Comparison of ENCODE assay signal across 28 mouse cellular contexts in the genomic region with DNA sequence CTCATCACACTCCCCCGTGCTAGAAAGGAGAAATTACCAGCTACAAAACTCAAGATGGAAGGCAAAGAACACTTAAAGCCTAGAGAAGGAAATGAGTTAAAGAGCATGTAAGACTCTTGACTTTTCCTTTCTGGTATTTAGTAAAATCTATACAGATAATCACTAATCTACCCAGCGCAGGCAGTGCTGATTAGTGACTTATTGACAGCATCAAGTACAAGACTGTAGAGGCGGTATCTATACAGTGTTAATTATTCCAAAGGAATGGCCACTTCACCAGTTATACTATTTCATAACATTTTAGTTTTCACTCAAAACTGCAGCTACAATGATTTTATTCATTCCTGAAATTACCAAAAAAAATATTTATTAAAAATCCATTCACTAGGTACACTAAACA. TPM values are rescaled to one million over a fixed set of nuclear protein-coding genes. Genes with fewer than 3 reads are reported as not detected.
"Had no signal": no experiment of that assay in that cellular context is flagged by ENCODE, and none has a peak within 500 bp of the region (broad histone marks: within the 10 kb centered on the region; RNA-seq: fewer than 3 reads in every experiment).

No protein-coding gene starts in this region.

- H3K4me2 ChIP-seq: embryonic facial prominence, embryonic 12.5 days; embryonic facial prominence, embryonic 13.5 days; embryonic facial prominence, embryonic 15.5 days; forebrain, embryonic 12.5 days; forebrain, embryonic 13.5 days; forebrain, embryonic 15.5 days had no signal

- H3K4me1 ChIP-seq: forebrain, embryonic 15.5 days had no signal

- H3K9ac ChIP-seq: embryonic facial prominence, embryonic 12.5 days; embryonic facial prominence, embryonic 13.5 days; embryonic facial prominence, embryonic 15.5 days; forebrain, embryonic 12.5 days; forebrain, embryonic 13.5 days; forebrain, embryonic 15.5 days; forebrain, postnatal 0 days had no signal

- H3K27ac ChIP-seq: embryonic facial prominence, embryonic 10.5 days; embryonic facial prominence, embryonic 12.5 days; embryonic facial prominence, embryonic 13.5 days; embryonic facial prominence, embryonic 15.5 days; forebrain, embryonic 10.5 days; forebrain, embryonic 12.5 days; forebrain, embryonic 13.5 days; forebrain, embryonic 15.5 days; gastrocnemius, adult 2 months had no signal

- H3K4me3 ChIP-seq: embryonic facial prominence, embryonic 10.5 days; embryonic facial prominence, embryonic 12.5 days; embryonic facial prominence, embryonic 13.5 days; embryonic facial prominence, embryonic 15.5 days; erythroblast, embryonic 14.5 days; forebrain, embryonic 10.5 days; forebrain, embryonic 12.5 days; forebrain, embryonic 13.5 days; forebrain, embryonic 15.5 days; gastrocnemius, adult 2 months had no signal

- H3K36me3 ChIP-seq: forebrain, embryonic 15.5 days had no signal

- H3K9me3 ChIP-seq: embryonic facial prominence, embryonic 10.5 days; embryonic facial prominence, embryonic 12.5 days; embryonic facial prominence, embryonic 13.5 days; embryonic facial prominence, embryonic 15.5 days; forebrain, embryonic 10.5 days; forebrain, embryonic 12.5 days; forebrain, embryonic 13.5 days; forebrain, embryonic 15.5 days had no signal

- DNase-seq: cerebellum, adult 2 months; cerebellum, adult 8-10 months; cerebellum, adult 9-10 months; cerebellum, adult 9-11 months; cerebellum, postnatal 10 days; cerebellum, postnatal 14 days; cerebellum, postnatal 25 days; cerebellum, postnatal 36 days; embryo, embryonic 11 days; forebrain, postnatal 0 days; gastrocnemius, adult 2 months; gastrocnemius, postnatal 10 days; gastrocnemius, postnatal 14 days; gastrocnemius, postnatal 25 days; gastrocnemius, postnatal 36 days; heart, adult 11 months; heart, adult 18-20 months had no signal

- H3K27me3 ChIP-seq: embryonic facial prominence, embryonic 12.5 days; embryonic facial prominence, embryonic 13.5 days; embryonic facial prominence, embryonic 15.5 days; forebrain, embryonic 12.5 days; forebrain, embryonic 13.5 days; forebrain, embryonic 15.5 days had no signal

- ATAC-seq: forebrain, embryonic 13.5 days; forebrain, embryonic 14.5 days; forebrain, embryonic 15.5 days; forebrain, embryonic 16.5 days; forebrain, postnatal 0 days had no signal

RNA-seq across cellular contexts. Expression of gene Mpdz, which starts 49.7 kb away (rescaled TPM):
- polyA plus RNA-seq: erythroblast, embryonic 14.5 days had no signal
